Mouse (Mus musculus) forebrain, embryonic 16.5 days (tissue): ENCODE data around the gene Cd19. TPM values are rescaled to one million over a fixed set of nuclear protein-coding genes. Genes with fewer than 3 reads are reported as not detected.
A peak's percentile ranks its signal among the peaks of the same experiment; 100 is the strongest.

Experiments
- ATAC-seq: fragments of 200-750 bp; cut with Nextera tagmentation; 2 replicates; pipeline ENCODE4 v1.8.0; 2017; ENCODE audit warnings: mild to moderate bottlenecking, moderate library complexity
- H3K27ac ChIP-seq: fragments of 300-500 bp; sonication (generic); 2 replicates; pipeline ENCODE4 v1.5.1; 2014; ENCODE audit warnings: low read length, control low read depth
- H3K27me3 ChIP-seq: fragments of 300-500 bp; sonication (generic); replicated peaks from 2 replicates; pipeline ENCODE4 v1.6.1; 2014; ENCODE audit warnings: low read length; ENCODE audit not compliant: control insufficient read depth, insufficient read depth
- H3K36me3 ChIP-seq: fragments of 300-500 bp; sonication (generic); 2 replicates; pipeline ENCODE4 v1.6.1; 2014; ENCODE audit not compliant: control insufficient read depth, insufficient read depth
- H3K4me1 ChIP-seq: fragments of 300-500 bp; sonication (generic); replicated peaks from 2 replicates; pipeline ENCODE4 v1.6.1; 2014; ENCODE audit warnings: low read length; ENCODE audit not compliant: control insufficient read depth, insufficient read depth
- H3K4me2 ChIP-seq: fragments of 300-500 bp; sonication (generic); 2 replicates; pipeline ENCODE4 v1.6.1; 2014; ENCODE audit warnings: mild to moderate bottlenecking, low read length, control low read depth
- H3K4me3 ChIP-seq: fragments of 300-500 bp; sonication (generic); replicated peaks from 2 replicates; pipeline ENCODE4 v1.5.1; 2014; ENCODE audit warnings: mild to moderate bottlenecking, low read length, control low read depth
- H3K9ac ChIP-seq: fragments of 300-500 bp; sonication (generic); replicated peaks from 2 replicates; pipeline ENCODE4 v1.6.1; 2014; ENCODE audit warnings: low read depth, low read length, control low read depth
- H3K9me3 ChIP-seq: fragments of 300-500 bp; sonication (generic); 2 replicates; pipeline ENCODE4 v1.6.1; 2016; ENCODE audit warnings: low read length; ENCODE audit not compliant: control insufficient read depth
- WGBS: fragments of 180-500 bp; shearing (Covaris S2); extraction: QIAGEN DNeasy Blood & Tissue Kit; methylation state at CpG from one replicate; pipeline ENCODE4 v1.1.7; 2014; 5-methylcytosine and 5-hydroxymethylcytosine counted together
- polyA plus RNA-seq: library from polyadenylated mRNA; unstranded; fragments of >200 nt; fragmentation: Nextera tagmentation; extraction: Ambion mirVana; gene quantifications from 2 replicates; pipeline ENCODE4 v1.2.1, GENCODE M21; 2015

Cd19 gene
- polyA plus RNA-seq, 1 experiment from 2014 or later: not detected

DNA sequence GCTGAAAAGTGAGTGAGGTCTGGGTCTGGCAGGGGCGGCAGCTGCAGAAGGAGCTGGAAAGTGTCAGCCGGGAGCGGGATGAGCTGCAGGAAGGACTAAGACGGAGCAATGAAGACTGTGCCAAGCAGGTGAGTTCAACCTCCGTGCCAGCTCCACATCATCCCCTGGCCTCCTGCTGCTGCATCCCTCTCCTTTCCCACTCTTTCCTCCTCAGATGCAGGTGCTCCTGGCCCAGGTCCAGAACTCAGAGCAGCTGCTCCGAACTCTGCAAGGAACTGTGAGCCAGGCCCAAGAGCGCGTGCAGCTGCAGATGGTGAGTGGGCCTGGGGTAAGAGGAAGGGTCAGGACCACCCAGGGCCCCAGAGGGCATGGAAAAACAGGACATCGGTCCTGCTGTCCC lies 25.4 kb upstream of the Cd19 start:
- Histone ChIP-seq H3K9me3 (no peaks in the 10 kb centered on the region), H3K4me1 (no peaks in the 10 kb centered on the region), H3K27me3 (no peaks in the 10 kb centered on the region), H3K36me3 (peaks cover 9% of the 10 kb centered on the region; the same call in 1 of the 2 replicates), H3K27ac (no peak overlapping the region), H3K4me3 (no peak overlapping the region), H3K4me2 (no peak overlapping the region), H3K9ac (no peak overlapping the region)
- WGBS: 78% methylated on average over 8 of the region's 9 CpGs
- ATAC-seq: no peak

DNA sequence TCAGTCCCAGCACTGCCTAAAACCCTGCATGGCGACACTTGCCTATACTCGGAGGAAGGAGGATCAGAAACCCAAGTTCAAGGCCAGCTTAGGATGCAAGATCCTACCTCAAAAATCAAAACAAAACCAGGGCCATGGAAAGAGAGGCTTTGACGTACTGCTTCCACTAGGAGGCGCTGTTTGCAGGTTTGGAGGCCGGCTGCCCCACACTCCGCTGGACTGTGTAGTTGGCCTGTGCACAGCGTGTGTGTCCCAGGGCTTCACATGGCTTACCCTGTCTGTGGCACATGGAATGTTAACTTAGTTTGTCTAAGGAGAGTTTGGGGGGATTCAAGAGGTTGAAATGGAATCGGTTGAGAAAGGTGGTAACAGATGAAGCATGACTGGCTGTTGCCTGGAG lies 22.2 kb upstream of the Cd19 start:
- H3K9ac ChIP-seq: no peak overlapping the region
- no peak overlapping the region for H3K4me3 ChIP-seq
- peaks cover 2% of the 10 kb centered on the region; the same call in 1 of the 2 replicates for H3K36me3 ChIP-seq
- 24% methylated on average over 8 of the region's 8 CpGs for WGBS
- H3K9me3 ChIP-seq: no peaks in the 10 kb centered on the region
- no peaks in the 10 kb centered on the region for H3K4me1 ChIP-seq
- no peaks in the 10 kb centered on the region for H3K27me3 ChIP-seq
- ATAC-seq: no peak
- H3K4me2 ChIP-seq: no peak overlapping the region
- no peak overlapping the region for H3K27ac ChIP-seq

DNA sequence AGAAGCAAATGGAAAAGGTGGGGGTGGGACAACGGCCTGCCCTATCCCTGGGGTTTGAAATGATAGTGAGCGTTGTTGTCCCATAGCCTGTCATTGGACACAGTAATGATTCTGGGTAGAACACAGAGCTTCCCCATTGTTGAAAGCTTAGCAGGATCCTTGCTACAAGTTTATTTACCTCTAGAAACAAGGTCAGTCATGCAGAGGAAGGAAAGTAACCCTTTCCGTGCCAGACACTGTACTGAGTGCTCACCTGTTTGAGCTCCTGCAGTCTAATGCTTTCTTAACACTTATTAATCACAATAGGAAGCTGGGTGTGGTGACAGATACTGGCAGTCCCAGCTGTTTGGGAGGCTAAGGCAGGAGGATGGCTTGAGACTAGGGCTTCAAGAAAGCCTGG lies 21.1 kb upstream of the Cd19 start:
- no peak overlapping the region for H3K4me3 ChIP-seq
- no peak overlapping the region for H3K27ac ChIP-seq
- no peaks in the 10 kb centered on the region for H3K27me3 ChIP-seq
- H3K4me1 ChIP-seq: no peaks in the 10 kb centered on the region
- H3K9ac ChIP-seq: no peak overlapping the region
- H3K4me2 ChIP-seq: no peak overlapping the region
- no peaks in the 10 kb centered on the region for H3K9me3 ChIP-seq
- no peak for ATAC-seq
- no peaks in the 10 kb centered on the region for H3K36me3 ChIP-seq
- 81% methylated on average over 3 of the region's 3 CpGs for WGBS

DNA sequence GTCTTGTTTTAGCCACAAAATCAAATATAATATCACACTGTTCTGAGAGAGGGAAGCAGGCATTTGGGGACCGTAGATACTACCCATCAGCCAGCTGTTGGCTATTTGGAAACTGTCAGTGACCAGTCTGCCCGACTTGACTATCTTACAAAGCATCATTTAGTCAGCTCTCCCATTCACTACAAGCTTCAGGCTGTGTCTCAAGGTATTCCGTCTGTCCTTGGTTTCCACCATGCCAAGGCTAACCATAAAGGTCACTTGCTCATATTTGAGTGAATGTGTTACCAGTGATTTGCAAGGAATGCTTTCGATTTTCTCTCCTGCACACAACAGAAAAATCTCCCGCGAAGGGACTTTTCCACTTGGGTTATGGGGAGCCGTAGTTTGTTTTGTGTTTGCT lies 20.0 kb upstream of the Cd19 start:
- H3K27me3 ChIP-seq: no peaks in the 10 kb centered on the region
- no peaks in the 10 kb centered on the region for H3K9me3 ChIP-seq
- no peak overlapping the region for H3K27ac ChIP-seq
- H3K9ac ChIP-seq: no peak overlapping the region
- peaks cover 3% of the 10 kb centered on the region for H3K4me1 ChIP-seq
- no peak for ATAC-seq
- no peak overlapping the region for H3K4me2 ChIP-seq
- no peak overlapping the region for H3K4me3 ChIP-seq
- no peaks in the 10 kb centered on the region for H3K36me3 ChIP-seq
- WGBS: 86% methylated on average over 7 of the region's 7 CpGs

DNA sequence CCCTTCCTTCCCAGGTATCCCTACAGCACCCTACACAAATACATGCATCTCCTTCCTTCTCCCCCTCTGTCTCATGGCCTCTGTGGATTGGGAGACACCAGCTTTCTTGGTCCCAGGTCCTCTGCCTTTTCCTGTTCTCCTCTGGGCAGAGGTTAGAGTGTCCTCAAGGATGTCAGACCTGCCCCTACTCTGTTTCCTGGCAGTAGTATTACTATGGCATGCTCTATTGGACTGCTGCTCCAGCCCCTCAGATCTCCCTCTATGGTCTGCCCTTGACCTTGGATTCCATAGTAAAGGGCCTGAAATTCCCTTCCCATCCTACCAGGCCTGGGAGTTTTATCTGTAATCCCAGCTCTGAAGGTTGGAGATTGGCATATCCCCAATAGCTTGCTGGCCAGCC lies 15.5 kb upstream of the Cd19 start:
- Histone ChIP-seq H3K9me3 (no peaks in the 10 kb centered on the region), H3K4me1 (peaks cover 16% of the 10 kb centered on the region), H3K27me3 (no peaks in the 10 kb centered on the region), H3K4me2 (no peak overlapping the region), H3K9ac (no peak overlapping the region; the same call in 1 of the 2 replicates), H3K27ac (no peak overlapping the region), H3K4me3 (no peak overlapping the region), H3K36me3 (no peaks in the 10 kb centered on the region)
- no peak for ATAC-seq

DNA sequence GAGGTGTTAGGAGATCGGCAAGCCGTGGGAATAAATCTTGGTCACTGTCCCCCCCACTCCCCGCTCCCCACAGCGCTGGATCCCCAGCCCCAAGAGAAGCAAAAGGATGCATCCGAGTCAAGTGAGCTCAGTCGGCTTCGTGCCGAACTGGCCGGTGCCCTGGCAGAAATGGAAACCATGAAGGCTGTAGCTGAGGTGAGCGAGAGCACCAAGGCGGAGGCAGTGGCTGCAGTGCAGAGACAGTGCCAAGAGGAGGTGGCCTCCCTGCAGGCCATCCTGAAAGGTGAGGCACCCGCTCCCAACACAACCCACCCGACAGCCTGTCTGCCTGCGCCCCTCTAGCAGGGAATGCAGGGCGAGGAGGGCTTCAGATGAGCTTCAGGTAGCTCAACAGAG lies 14.8 kb upstream of the Cd19 start:
- H3K9me3 ChIP-seq: no peaks in the 10 kb centered on the region
- peaks cover 16% of the 10 kb centered on the region for H3K4me1 ChIP-seq
- no peak overlapping the region for H3K27ac ChIP-seq
- H3K27me3 ChIP-seq: no peaks in the 10 kb centered on the region
- WGBS: 22% methylated on average over 15 of the region's 15 CpGs
- no peaks in the 10 kb centered on the region for H3K36me3 ChIP-seq
- peak overlapping the region; percentile 74 for H3K4me2 ChIP-seq
- ATAC-seq: 0 out of 2 replicates have a peak, but pooled peaks have one; percentile 3
- H3K4me3 ChIP-seq: peak overlapping the region; percentile 83
- peak overlapping the region; percentile 85 for H3K9ac ChIP-seq

DNA sequence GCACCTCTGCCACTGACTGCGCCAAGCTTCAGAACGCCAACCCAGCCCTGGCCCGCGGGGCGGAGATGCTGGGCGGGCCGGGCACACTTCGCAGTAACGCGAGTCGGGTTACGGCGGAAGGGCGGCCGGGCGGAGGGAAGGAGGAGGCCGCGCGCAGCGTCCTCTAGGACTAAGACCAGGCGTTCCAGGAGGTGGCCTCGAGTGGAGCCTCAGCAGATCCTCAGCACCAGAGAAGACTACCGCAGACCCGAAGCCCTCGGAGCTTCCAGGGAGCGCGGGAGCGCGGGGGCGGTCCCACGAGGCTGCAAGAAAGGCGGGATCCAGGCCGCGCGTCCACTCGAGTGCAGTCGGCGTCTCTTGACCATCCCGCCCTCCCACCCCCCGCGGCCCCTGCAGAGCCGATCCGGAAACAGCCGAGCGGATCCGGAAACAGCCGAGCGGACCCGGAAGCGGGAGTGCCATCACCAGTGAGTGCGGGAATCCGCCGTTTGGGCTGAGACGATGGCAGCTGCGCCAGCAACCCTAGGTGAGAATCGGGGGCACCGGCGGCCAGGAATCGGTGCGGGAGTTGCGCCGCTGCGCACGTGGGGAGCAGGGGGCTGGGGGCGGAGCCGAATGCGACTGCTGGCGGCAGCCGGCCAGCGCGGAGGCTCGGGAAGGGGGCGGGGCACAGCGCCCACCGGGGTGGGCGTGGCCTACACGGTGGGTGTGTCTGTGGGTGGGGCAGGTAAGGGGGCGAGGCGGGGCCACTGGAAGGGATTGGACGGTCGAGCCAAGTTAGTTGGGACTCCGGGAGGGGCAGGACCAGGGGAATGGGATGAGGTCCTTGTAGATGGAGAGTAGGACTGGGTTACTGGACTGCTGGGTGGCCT lies 14.2 kb upstream of the Cd19 start, which contains the start of gene Rabep2:
Gene Rabep2, plus strand, starts transcription at position 129 of the 872 bp plus-strand sequence.
- no peaks in the 10 kb centered on the region for H3K9me3 ChIP-seq
- ATAC-seq: peak; percentile 97
- under 1% methylated on average over 76 of the region's 82 CpGs for WGBS
- H3K4me3 ChIP-seq: peak within 1 kb of the TSS; percentile 83
- H3K9ac ChIP-seq: peak within 1 kb of the TSS; percentile 85
- peaks cover 16% of the 10 kb centered on the region for H3K4me1 ChIP-seq
- peak within 1 kb of the TSS; percentile 74 for H3K4me2 ChIP-seq
- peak within 1 kb of the TSS; percentile 84 for H3K27ac ChIP-seq
- H3K36me3 ChIP-seq: no peaks in the 10 kb centered on the region
- no peaks in the 10 kb centered on the region for H3K27me3 ChIP-seq

DNA sequence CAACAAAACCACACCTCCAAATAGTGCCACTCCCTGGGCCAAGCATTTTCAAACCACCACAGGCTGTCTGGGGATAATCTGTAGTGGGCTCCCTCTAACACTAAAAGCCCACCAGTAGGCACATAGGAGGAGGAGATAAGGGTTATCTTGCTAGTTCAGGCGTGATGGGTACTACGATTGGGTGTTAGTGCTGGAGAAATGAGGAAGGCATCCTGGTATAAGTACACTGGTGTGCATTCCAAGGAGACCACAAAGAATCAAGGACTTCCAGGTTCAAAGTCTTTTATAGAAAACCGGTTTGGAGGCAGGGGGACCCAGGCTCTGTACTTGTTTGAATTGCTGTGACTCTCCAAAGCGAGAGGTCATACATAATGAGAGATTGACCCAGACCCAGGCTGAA lies 13.5 kb upstream of the Cd19 start:
- 25% methylated on average over 4 of the region's 4 CpGs for WGBS
- Histone ChIP-seq H3K36me3 (no peaks in the 10 kb centered on the region), H3K27ac (peak overlapping the region; percentile 77), H3K4me3 (peak overlapping the region; percentile 83), H3K9me3 (no peaks in the 10 kb centered on the region), H3K27me3 (no peaks in the 10 kb centered on the region), H3K9ac (peak overlapping the region; percentile 85), H3K4me1 (peaks cover 16% of the 10 kb centered on the region), H3K4me2 (peak overlapping the region; percentile 74)
- no peak for ATAC-seq

DNA sequence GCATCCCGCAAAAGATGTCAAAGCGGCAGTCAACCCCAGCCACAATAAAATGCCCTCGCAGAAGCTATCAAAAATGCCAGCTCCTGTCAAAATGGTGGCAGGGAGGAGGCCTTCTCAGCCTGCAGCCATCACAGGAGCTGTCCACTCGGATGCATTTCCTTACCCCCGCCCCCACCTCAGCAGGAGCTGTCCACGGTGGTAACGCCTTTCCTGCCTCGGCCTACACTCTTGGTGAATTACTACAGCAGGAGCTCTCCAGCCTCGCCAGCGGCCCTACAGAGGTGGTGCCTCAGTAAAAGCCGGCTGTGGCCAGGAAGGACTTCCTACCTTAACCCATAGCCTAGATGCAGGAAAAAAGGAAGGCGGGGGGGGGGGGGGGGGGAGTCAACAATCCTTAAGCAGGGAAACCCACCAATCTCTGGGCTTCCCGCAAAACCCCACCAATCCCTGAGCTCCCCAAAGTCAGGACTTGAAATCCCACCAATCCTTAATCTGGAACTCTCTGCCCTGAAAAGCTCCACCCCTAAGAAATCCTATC lies 12.7 kb upstream of the Cd19 start:
- no peak overlapping the region for H3K4me2 ChIP-seq
- no peak overlapping the region for H3K27ac ChIP-seq
- H3K36me3 ChIP-seq: no peaks in the 10 kb centered on the region
- H3K9me3 ChIP-seq: no peaks in the 10 kb centered on the region
- no peak overlapping the region for H3K9ac ChIP-seq
- peaks cover 16% of the 10 kb centered on the region for H3K4me1 ChIP-seq
- no peak overlapping the region for H3K4me3 ChIP-seq
- WGBS: 75% methylated on average over 12 of the region's 13 CpGs
- ATAC-seq: no peak
- H3K27me3 ChIP-seq: no peaks in the 10 kb centered on the region
